Mouse (Mus musculus) cerebellum, adult 11-12 months (tissue): ENCODE data around the gene Lingo2.
"Not testable (repeated sequence)": the region's sequence is repeated elsewhere in the genome, so short reads cannot be mapped to it uniquely, and the experiment has no call there.

Source experiments
- DNase-seq: peaks from one replicate; pipeline ENCODE4 v3.0.0; 2022

Lingo2 gene

GRCm38 (mm10) chr4:36078910-36079525 is 872.5 kb downstream of the Lingo2 start:
- no peak for DNase-seq

DNA sequence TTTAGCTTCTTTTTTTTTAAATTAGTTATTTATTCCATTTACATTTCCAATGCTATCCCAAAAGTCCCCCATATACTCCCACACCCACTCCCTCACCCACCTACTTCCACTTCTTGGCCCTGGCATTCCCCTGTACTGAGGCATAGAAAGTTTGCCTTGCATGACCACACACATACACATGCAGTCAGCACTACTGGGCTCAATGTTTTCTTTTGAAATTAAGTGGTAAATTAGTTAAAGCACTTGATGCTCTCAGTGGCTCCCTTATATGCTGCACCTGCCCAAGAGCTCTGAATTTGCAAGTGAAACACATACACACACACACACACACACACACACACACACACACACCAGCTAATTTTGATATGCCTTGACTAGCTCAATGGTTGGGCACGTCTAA is 886.8 kb downstream of the Lingo2 start:
- DNase-seq = not testable (repeated sequence)

DNA sequence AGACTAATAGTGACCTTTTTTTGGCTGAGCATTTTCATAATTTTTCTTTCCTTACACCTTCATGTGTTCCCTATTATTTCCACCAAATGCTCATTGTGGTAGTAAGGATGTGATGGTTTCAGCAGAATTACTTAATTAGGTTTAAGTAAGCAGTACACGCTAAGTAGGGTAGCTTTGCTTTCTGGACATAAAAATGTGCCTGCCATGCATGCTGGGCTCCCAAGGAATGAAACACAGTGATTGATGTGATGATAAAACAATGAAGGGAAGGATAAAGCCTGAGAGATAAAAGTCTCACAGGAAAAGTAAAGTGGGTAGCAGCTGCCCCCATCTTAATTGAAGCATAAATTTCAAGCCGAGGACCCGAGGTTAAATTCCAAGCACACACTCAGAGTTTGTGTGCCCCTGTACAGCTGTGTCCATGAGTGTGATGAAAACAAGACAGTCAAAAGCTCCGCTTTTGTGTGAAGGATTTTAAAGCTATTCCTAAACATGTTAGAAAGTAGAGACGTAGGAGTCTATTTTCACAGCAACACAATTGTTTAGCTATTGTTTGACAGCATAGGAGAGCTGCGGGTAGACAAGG is 898.7 kb downstream of the Lingo2 start:
- DNase-seq = no peak

DNA sequence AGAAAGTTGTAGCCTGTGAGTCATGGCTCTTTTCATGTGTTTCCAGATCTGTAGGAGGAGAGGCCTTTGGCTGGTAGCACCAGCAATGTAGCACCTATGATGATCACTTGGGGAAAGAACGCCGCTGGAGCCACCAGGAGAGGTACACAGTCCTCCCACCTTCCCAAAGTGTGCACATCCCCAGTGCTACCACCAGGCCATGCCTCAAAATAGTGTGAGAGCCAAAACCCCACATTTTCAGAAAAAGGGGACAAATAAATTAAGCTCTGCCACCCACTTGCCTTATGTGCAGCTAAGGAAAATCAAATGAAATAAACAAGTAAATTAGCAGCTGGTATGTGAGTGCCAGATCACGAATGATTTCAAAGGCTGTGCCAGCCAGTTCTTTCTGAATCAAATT is 911.2 kb downstream of the Lingo2 start:
- DNase-seq = no peak

DNA sequence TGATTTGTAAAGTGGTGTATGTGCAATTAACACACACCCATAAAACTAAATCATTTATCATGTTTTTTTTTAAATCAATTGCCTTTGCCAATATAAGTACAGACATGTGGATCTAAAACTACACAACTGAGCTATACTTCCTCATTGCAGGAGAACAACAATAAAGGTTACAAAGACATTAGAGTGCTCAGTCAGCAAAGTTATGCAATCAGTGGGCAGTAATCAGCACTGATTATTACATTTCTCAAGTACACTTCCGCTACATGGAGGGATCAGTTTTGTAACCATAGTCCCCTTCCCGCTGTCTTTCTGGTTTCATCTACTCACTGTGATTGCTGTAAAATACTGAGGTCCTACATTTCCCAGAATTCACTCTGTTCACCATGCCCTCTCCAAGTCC is 912.8 kb downstream of the Lingo2 start:
- DNase-seq = no peak

DNA sequence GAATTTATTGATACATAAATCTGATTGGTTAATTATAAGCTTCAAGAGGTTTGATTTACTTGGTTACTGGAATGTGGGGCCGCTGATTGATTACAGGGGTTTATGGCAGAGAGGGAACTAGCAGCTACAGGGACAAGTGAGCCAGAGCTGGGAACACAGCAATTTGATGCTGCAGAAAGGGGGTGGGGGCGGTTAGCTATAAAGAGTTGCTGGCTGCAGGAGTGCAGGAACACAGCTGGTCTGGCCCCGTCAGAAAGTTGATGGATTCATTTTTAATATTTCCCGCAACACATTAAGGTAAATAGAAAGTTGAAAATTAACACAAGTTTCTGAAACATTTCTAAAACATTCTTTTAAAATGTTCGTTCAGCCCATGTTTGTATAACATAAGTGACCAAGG is 919.5 kb downstream of the Lingo2 start:
- no peak for DNase-seq

GRCm38 (mm10) chr4:36014181-36014580 is 937.4 kb downstream of the Lingo2 start:
- DNase-seq = no peak

GRCm38 (mm10) chr4:35992005-35992763 is 959.4 kb downstream of the Lingo2 start:
- no peak for DNase-seq

DNA sequence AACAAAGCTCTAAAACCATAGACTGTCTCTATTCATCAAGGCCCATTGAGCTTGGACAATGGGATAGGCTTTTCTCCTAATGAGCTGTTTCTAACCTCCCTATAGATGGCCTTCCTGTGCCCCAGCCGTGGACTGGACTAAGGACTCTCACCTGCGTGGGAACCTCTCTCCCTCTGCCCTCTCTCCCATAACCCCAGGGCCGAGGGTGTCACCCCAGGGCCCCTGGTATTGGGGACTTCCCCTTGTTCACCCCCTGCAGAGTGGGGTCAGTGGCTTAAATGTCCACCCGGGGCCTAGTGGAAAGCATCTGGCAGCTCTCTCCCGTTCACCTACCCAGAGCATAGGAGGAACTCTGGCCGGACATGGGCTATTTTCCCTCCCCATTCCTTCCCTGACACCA is 965.5 kb downstream of the Lingo2 start:
- no peak for DNase-seq

GRCm38 (mm10) chr4:35963532-35963931 is 988.0 kb downstream of the Lingo2 start:
- DNase-seq = no peak

GRCm38 (mm10) chr4:35951894-35952293 is 999.7 kb downstream of the Lingo2 start:
- DNase-seq = no peak

DNA sequence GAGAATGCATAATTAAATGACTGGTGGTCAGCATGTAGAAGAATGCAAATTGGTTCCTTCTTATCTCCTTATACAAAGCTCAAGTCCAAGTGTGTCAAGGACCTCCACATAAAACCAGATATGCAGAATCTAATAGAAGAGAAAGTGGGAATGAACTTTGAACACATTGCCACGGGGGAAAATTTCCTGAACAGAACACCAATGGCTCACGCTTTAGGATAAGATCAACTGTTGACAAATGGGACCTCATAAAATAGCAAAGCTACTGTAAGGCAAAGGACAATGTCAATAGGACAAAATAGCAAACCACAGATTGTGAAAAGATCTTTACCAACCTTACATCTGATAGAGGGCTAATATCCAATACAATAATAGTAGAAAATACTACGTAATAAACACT is 1000.3 kb downstream of the Lingo2 start:
- no peak for DNase-seq

- DNase-seq = no peak
These were observed 1017.4 kb downstream of the Lingo2 start for GRCm38 (mm10) chr4:35934056-35934661.

DNA sequence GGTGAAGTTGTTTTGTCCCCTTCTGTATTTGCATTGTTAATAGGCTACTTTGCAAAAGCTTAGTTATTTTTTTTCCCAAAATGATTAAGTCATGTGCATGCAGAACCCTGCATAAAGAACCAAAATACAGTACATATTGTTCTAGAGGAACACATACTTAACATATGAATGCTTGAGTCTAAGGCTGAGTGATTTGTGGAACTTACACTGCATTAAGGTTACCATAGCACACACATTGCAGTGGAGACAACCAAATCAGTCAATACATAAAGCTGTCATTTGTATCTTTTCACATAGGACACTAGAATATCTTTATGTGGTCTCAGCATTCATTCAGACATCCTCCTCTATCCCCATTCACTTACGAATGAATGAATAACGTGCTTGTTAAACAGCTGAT is 1023.8 kb downstream of the Lingo2 start:
- DNase-seq = no peak

DNA sequence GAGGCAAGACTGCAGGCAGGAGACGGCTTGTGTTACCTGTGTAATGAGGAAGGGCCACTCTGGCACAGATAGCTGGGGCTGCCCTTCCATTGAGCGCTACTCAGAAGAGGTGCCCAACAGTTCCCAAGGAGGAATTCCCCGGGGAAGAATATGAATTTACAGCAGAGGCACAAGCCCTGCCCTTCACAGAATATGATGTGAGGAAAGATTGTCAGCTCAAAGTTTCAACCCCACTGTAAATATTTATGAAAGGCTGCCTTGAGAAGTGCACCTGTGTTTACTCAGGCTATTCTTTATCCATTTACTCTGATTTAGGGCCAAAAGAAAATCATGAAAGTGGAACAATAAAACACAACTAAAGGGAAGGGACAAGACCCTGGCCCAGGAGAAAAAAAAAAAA is 1034.1 kb downstream of the Lingo2 start:
- DNase-seq = no peak

DNA sequence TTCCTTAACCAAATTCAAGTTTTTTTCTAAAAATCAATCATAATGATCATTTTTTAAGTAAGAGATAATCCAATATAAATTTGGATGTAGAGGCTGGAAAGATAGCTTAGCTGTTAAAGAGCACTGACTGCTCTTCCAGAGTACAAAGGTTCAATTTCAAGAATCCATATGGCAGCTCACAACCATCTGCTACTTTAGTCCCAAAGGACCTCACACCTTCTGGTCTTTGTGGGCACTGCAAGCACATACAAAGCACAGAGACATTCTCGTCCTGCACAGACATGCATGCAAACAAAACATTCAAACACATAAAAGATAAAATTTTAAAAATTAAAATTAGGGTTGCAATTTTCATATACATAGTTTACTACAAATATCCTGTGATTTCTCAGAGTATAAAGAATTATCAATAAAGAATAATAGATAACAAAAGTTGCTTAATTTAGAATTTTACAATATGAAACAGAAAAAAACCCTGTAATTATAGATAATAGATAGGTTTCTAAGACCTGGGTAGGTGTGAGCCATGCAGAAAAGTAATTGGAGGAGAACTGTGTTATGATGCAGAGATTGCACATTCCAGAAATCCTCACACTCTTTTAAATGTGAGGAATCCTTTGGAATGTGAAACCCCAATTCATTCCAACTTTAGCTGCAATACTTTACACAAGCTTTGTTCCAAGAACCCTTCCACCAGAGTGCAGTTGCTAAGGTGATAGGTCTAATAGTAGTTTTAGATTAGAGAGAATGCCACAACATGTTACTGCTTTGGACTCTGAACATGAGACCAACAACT is 1053.6 kb downstream of the Lingo2 start:
- DNase-seq = no peak

GRCm38 (mm10) chr4:35885591-35886542 is 1065.7 kb downstream of the Lingo2 start:
- no peak for DNase-seq

DNA sequence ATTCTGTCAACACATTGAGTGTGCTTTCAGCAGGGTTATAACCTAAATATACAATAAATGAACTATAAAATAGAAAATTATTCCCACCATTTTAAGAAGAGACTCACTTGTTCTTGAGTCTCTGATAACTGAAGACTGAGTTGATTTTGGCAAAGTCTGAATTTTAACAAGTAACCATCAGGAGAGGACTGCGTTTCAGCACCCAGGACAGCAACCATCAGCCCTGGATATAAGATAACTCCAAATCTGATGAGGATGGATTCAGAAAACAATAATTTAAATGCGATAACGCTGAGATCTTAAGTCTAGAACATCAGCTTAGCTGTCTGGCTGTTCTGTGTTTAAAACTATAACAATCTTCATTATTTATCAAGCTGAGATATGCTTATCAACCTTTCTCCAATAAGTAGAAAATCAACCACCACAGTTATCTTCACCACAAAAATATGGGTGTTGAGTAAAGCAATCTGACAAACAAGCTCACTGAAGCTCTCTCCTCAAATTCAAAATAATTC is 1066.5 kb downstream of the Lingo2 start:
- no peak for DNase-seq

DNA sequence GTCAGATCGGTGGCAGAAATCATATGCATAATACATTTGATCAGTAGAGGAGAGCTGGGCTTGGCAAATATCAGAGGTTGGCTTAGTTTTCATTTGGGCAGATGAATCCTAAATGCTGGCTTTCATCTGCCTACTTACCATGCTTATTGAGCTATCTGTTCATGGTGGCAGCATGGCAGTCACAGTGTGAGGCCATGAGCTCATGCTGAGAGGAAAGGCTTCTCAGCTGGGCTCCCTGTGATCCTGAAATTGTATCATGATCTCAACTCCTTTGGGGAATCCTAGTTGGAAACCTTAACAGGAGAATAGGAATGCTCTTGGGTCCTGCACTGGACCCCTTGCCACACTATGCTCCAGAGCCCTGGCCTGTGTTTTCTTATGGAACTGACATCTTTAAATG is 1105.0 kb downstream of the Lingo2 start:
- no peak for DNase-seq

- DNase-seq = no peak
These were observed 1106.4 kb downstream of the Lingo2 start for GRCm38 (mm10) chr4:35845140-35845539.

DNA sequence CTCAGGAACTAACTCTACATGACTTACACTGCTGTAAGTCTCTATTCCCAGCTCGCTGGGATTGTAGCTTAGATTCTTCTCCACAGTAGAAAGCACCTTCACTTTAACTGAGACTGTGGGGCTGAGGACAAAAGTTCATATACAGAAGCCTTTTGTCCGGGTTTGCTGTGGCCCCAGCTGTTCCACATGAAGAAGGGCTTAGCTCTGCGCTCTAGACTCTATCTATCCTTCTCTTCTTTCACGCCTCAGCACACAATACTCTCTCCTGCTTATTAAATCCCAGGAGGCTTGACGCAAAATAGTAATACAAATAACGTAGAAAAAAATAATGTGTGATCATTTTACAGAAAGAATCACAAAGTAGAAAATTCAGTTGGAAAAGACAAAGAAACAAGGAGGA is 1107.0 kb downstream of the Lingo2 start:
- no peak for DNase-seq
